Mouse (Mus musculus) ES-Bruce4 (cell line): Measurements from ENCODE around the gene Washc4. TPM values are rescaled to one million over a fixed set of nuclear protein-coding genes. Genes with fewer than 3 reads are reported as not detected.

Experiments used
- H3K27ac ChIP-seq: 2 replicates; pipeline ENCODE4 v1.5.1; 2012; ENCODE audit warnings: low read length, inconsistent platforms; ENCODE audit not compliant: insufficient read depth
- H3K27me3 ChIP-seq: 2 replicates; pipeline ENCODE4 v1.6.1; 2012; ENCODE audit warnings: mild to moderate bottlenecking, low read length, inconsistent platforms; ENCODE audit not compliant: control insufficient read depth, poor library complexity, insufficient read depth, severe bottlenecking
- H3K36me3 ChIP-seq: 2 replicates; pipeline ENCODE4 v1.6.1; 2012; ENCODE audit warnings: inconsistent platforms, mild to moderate bottlenecking, low read length, moderate library complexity; ENCODE audit not compliant: control insufficient read depth, poor library complexity, insufficient read depth, severe bottlenecking
- H3K4me1 ChIP-seq: one replicate; pipeline ENCODE4 v1.8.1; 2011; ENCODE audit warnings: low read length; ENCODE audit not compliant: control insufficient read depth, insufficient read depth
- H3K4me3 ChIP-seq: 2 replicates; pipeline ENCODE4 v1.5.1; 2011; ENCODE audit warnings: low read depth, mild to moderate bottlenecking, low read length
- H3K9ac ChIP-seq: 2 replicates; pipeline ENCODE4 v1.6.1; 2012; ENCODE audit warnings: low read depth, mild to moderate bottlenecking, inconsistent platforms; ENCODE audit not compliant: poor library complexity, severe bottlenecking
- H3K9me3 ChIP-seq: replicated peaks from 2 replicates; pipeline ENCODE4 v1.6.1; 2012; ENCODE audit warnings: mild to moderate bottlenecking, low read length, inconsistent platforms; ENCODE audit not compliant: control insufficient read depth, poor library complexity, insufficient read depth, severe bottlenecking
- CTCF ChIP-seq: IDR thresholded peaks from one replicate; pipeline ENCODE4 v1.8.1; 2011; ENCODE audit warnings: low read depth, low read length
- EP300 ChIP-seq: IDR thresholded peaks from 2 replicates; pipeline ENCODE4 v1.6.1; 2011; ENCODE audit warnings: low read depth, low read length; ENCODE audit not compliant: insufficient read depth
- POLR2A ChIP-seq: IDR thresholded peaks from one replicate; pipeline ENCODE4 v1.8.1; 2011; ENCODE audit warnings: low read length; ENCODE audit not compliant: insufficient read depth
- polyA plus RNA-seq: library from polyadenylated mRNA; stranded (reverse); fragments of >200 nt; gene quantifications from 2 replicates; pipeline ENCODE4 v1.2.4, GENCODE M21; 2011; ENCODE audit warnings: low read depth; ENCODE audit not compliant: missing spikeins, insufficient read depth, insufficient read length

Washc4 gene
- polyA plus RNA-seq, 1 experiment, result 92.1 TPM

DNA sequence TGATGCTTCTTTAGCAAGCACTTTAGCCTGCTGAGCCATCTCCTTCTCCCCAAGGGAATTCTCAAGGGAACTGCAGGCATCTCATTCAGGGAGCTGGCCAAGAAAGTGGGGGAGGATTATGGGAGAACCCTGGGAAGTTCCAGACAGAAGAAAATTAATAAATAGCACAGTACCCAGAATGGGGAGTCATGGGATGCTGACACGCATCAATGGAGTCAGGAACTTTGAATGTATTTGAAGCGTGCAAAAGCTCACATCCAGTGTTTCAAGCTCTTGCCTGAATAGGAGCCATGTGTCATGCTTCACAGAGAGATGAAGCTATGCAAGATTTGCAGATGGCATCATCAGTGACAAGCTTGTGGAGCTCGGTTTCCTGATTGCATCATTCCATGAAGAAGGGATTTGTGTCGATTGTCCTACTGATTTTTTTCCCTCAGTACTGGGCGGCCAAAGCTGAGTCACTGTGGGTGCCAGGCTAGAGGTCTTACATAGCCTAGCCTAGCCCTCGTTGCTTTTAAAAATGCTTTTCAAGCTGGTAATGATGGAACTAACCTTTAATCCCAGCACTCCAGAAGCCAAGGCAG is 13.1 kb upstream of the Washc4 start:
- Histone ChIP-seq H3K27me3 (no peaks in the 10 kb centered on the region), H3K9ac (no peak overlapping the region), H3K9me3 (no peaks in the 10 kb centered on the region), H3K4me1 (no peaks in the 10 kb centered on the region), H3K36me3 (no peaks in the 10 kb centered on the region), H3K4me3 (no peak overlapping the region), H3K27ac (no peak overlapping the region)
- no peak for TF ChIP-seq CTCF
- TF ChIP-seq EP300, result no peak
- no peak for TF ChIP-seq POLR2A

DNA sequence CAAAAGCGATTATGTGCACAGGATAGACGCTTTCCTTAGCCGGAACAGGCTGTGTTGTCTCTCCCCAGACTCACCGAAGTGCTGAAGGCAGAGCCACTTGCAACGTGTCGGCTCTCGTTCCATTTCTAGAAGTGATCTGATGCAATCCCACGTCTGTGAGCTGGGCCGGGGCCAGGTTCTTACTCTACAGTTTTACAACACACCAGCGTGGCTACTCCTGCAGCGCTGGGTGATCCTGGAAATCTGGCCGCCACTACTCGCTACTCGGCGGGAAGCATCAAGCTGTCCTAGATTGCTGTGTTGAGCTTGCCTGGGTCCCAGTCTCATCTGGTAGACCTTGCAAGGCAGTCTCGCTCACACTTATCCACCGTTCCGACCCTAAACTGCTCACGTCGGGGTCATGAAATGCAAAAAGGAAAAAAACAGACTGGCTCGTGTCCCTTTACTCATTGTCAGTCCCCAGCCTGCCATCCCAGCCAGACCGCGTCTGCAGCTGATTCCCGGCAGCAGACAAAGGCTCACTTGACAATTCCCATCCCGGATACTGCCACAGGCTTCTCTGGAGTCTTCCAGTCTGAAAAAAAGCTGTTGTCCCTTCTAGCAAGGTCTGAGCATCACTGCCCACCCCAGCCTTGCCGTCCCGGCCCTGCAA is 10.2 kb upstream of the Washc4 start:
- TF ChIP-seq EP300, result no peak
- no peak for TF ChIP-seq POLR2A
- no peak for TF ChIP-seq CTCF
- H3K9me3 ChIP-seq, result no peaks in the 10 kb centered on the region
- H3K36me3 ChIP-seq, result no peaks in the 10 kb centered on the region
- no peaks in the 10 kb centered on the region for H3K4me1 ChIP-seq
- H3K9ac ChIP-seq, result 0 out of 2 replicates have a peak overlapping the region, but pooled peaks have one; percentile 4
- no peaks in the 10 kb centered on the region for H3K27me3 ChIP-seq
- peak overlapping the region; percentile 72 for H3K4me3 ChIP-seq
- H3K27ac ChIP-seq, result no peak overlapping the region

DNA sequence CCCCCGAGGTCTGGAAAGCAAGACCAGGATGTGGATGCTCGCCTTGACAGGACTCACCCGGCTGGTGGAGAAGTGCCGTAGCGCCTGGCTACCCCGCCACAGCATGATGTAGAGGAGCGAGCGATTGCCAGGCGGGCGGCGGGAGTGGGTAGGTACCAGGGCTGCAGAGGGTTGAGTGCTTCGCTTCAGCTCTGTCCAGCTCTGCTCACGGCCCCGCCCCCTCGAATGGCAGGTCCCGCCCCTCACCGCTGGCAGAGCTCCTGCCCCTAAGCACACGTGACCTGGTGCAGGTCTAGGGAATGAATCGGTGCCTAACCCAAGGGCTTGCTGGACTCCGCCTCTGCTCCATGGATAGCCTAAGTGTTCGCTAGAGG is 9.7 kb upstream of the Washc4 start, which contains the start of gene Aldh1l2:
TSS of gene Aldh1l2 (minus strand) at position 231 of the 374 bp plus-strand sequence.
- peak within 1 kb of the TSS; percentile 72 for H3K4me3 ChIP-seq
- 0 out of 2 replicates have a peak within 1 kb of the TSS, but pooled peaks have one; percentile 4 for H3K9ac ChIP-seq
- H3K27me3 ChIP-seq, result no peaks in the 10 kb centered on the region
- H3K4me1 ChIP-seq, result no peaks in the 10 kb centered on the region
- H3K9me3 ChIP-seq, result no peaks in the 10 kb centered on the region
- TF ChIP-seq EP300, result no peak
- TF ChIP-seq POLR2A, result no peak
- TF ChIP-seq CTCF, result no peak
- H3K36me3 ChIP-seq, result no peaks in the 10 kb centered on the region
- no peak within 1 kb of the TSS for H3K27ac ChIP-seq

DNA sequence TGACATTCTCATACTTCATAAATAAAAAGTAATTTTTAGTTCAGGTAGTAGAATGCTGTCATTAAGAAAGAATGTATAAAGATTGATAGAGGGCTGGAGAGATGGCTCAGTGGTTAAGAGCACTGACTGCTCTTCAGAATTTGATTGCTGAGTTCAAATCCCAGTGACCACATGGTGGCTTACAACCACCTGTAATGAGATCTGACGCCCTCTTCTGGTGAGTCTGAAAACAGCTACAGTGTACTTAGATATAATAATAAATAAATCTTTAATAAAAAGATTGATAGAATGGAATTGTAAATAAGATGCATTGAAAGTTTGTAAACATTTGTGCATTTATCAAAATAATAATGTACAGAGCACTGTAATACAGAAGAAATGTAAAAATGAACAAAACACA is 7.1 kb upstream of the Washc4 start:
- H3K9ac ChIP-seq, result no peak overlapping the region
- no peaks in the 10 kb centered on the region for H3K27me3 ChIP-seq
- H3K4me1 ChIP-seq, result no peaks in the 10 kb centered on the region
- no peaks in the 10 kb centered on the region for H3K36me3 ChIP-seq
- no peak for TF ChIP-seq CTCF
- no peak for TF ChIP-seq POLR2A
- no peak overlapping the region for H3K27ac ChIP-seq
- H3K9me3 ChIP-seq, result no peaks in the 10 kb centered on the region
- H3K4me3 ChIP-seq, result no peak overlapping the region

DNA sequence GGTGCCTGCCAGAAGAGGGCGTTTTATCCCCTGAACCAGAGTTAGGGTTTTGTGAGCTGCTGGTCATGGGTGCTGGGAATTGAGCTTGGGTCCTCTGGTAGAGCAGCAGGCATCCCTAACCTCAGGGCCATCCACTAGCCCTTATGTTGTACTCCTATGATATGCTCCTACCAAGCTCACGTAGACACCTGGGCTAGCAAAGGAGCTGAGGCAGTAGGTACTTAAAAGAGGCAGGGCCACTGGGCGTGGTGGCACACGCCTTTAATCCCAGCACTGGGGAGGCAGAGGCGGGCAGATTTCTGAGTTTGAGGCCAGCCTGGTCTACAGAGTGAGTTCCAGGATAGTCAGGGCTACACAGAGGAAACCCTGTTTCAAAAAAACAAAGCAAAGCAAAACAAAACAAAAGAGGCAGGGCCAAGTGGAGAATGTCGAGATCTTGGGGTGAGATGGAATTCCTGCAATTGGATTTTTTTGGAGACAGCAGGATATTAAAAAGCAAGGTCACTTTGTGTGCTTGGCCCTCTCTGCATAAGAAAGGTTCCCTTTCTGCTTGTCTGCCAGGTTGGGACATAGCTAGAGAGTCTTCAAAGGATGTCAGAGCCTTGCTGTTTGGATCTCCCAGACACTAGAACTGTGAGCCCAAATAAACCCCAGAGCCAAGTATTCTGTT is 4.1 kb upstream of the Washc4 start:
- Histone ChIP-seq H3K36me3 (no peaks in the 10 kb centered on the region), H3K27ac (no peak overlapping the region), H3K4me1 (no peaks in the 10 kb centered on the region), H3K9ac (no peak overlapping the region), H3K27me3 (no peaks in the 10 kb centered on the region), H3K9me3 (no peaks in the 10 kb centered on the region), H3K4me3 (no peak overlapping the region)
- TF ChIP-seq EP300, result no peak
- TF ChIP-seq CTCF, result peak; percentile 28
- TF ChIP-seq POLR2A, result no peak

DNA sequence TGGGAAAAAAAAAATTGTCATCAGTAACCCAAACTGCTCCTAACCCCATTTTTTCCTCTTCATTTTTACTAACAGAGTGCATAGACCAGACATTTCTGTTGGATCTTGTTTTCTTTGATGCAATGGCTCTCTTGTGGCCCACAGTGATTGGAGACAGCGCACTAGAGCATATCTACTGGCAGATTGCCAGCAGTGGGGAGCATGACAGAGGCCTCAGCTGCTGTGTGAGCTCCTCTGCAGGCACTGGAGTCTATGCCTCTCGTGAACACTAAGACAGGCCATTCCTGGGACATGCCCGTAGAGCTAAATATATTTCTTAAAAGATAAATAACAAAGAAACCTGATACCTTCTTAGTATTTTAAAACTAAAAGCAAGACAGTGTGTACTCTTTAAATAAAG is 3.5 kb upstream of the Washc4 start:
- Histone ChIP-seq H3K9me3 (no peaks in the 10 kb centered on the region), H3K36me3 (no peaks in the 10 kb centered on the region), H3K4me1 (no peaks in the 10 kb centered on the region), H3K27me3 (no peaks in the 10 kb centered on the region), H3K27ac (no peak overlapping the region), H3K4me3 (no peak overlapping the region), H3K9ac (no peak overlapping the region)
- no peak for TF ChIP-seq POLR2A
- no peak for TF ChIP-seq CTCF
- no peak for TF ChIP-seq EP300
